Mouse (Mus musculus) lung, postnatal 0 days (tissue): ENCODE results near the gene Kdf1.
A peak's percentile ranks its signal among the peaks of the same experiment; 100 is the strongest.

Source experiments
- CTCF ChIP-seq: IDR thresholded peaks from 2 replicates; pipeline ENCODE4 v1.5.1; 2016; ENCODE audit warnings: antibody characterized with exemption, mild to moderate bottlenecking
- EP300 ChIP-seq: IDR thresholded peaks from 2 replicates; pipeline ENCODE4 v1.6.1; 2016; ENCODE audit warnings: antibody characterized with exemption, mild to moderate bottlenecking, control low read depth

- no peak for TF ChIP-seq CTCF
- peak; percentile 51; the same call in 1 of the 2 replicates for TF ChIP-seq EP300
Measured at GRCm38 (mm10) chr4:133488619-133489392, 30.0 kb upstream of the Kdf1 start.
